Mouse (Mus musculus) heart, adult 18-20 months (tissue): ENCODE data around the gene Robo1. TPM values are rescaled to one million over a fixed set of nuclear protein-coding genes. Genes with fewer than 3 reads are reported as not detected.

Experiments used
- DNase-seq, 2 experiments: peaks; one replicate each; pipeline ENCODE4 v3.0.0; 2021 to 2022; ENCODE audit warnings: mixed read lengths in 1 of 2
- total RNA-seq, 2 experiments: library from RNA; stranded (reverse); gene quantifications; 2 replicates each; pipeline ENCODE4 v1.2.3; 2021

The Robo1 gene
- total RNA-seq, 2 experiments from 2014 or later = 0.79 to 1.6 TPM

- no peak for DNase-seq
These were observed 696.5 kb downstream of the Robo1 start for GRCm38 (mm10) chr16:73004601-73005000.

GRCm38 (mm10) chr16:73005831-73006230 lies 697.7 kb downstream of the Robo1 start:
- no peak for DNase-seq

- DNase-seq = no peak
These were observed 699.3 kb downstream of the Robo1 start for GRCm38 (mm10) chr16:73007434-73007833.

- DNase-seq = no peak
These were observed 703.2 kb downstream of the Robo1 start for GRCm38 (mm10) chr16:73011313-73011712.

- DNase-seq = no peak
These were observed 704.8 kb downstream of the Robo1 start for GRCm38 (mm10) chr16:73012926-73013325.

GRCm38 (mm10) chr16:73014544-73014943 lies 706.4 kb downstream of the Robo1 start:
- no peak for DNase-seq

GRCm38 (mm10) chr16:73015976-73016375 lies 707.9 kb downstream of the Robo1 start:
- no peak for DNase-seq

GRCm38 (mm10) chr16:73016801-73017200 lies 708.7 kb downstream of the Robo1 start:
- DNase-seq = no peak

GRCm38 (mm10) chr16:73024326-73024725 lies 716.2 kb downstream of the Robo1 start:
- DNase-seq = no peak

GRCm38 (mm10) chr16:73027692-73028091 lies 719.6 kb downstream of the Robo1 start:
- no peak for DNase-seq

- no peak for DNase-seq
These were observed 722.9 kb downstream of the Robo1 start for GRCm38 (mm10) chr16:73030999-73031398.

- no peak for DNase-seq
These were observed 727.3 kb downstream of the Robo1 start for GRCm38 (mm10) chr16:73035210-73035985.

- DNase-seq = no peak
These were observed 730.4 kb downstream of the Robo1 start for GRCm38 (mm10) chr16:73038552-73038951.

GRCm38 (mm10) chr16:73062461-73062860 lies 754.4 kb downstream of the Robo1 start:
- no peak for DNase-seq

GRCm38 (mm10) chr16:73067782-73068181 lies 759.7 kb downstream of the Robo1 start:
- no peak for DNase-seq

- no peak for DNase-seq
These were observed 763.9 kb downstream of the Robo1 start for GRCm38 (mm10) chr16:73072047-73072446.

GRCm38 (mm10) chr16:73072883-73073282 lies 764.8 kb downstream of the Robo1 start:
- no peak for DNase-seq

GRCm38 (mm10) chr16:73082420-73082819 lies 774.3 kb downstream of the Robo1 start:
- no peak for DNase-seq

GRCm38 (mm10) chr16:73083077-73083476 lies 775.0 kb downstream of the Robo1 start:
- no peak for DNase-seq
